6 mouse cellular contexts compared by ENCODE assay signal in the genomic region with DNA sequence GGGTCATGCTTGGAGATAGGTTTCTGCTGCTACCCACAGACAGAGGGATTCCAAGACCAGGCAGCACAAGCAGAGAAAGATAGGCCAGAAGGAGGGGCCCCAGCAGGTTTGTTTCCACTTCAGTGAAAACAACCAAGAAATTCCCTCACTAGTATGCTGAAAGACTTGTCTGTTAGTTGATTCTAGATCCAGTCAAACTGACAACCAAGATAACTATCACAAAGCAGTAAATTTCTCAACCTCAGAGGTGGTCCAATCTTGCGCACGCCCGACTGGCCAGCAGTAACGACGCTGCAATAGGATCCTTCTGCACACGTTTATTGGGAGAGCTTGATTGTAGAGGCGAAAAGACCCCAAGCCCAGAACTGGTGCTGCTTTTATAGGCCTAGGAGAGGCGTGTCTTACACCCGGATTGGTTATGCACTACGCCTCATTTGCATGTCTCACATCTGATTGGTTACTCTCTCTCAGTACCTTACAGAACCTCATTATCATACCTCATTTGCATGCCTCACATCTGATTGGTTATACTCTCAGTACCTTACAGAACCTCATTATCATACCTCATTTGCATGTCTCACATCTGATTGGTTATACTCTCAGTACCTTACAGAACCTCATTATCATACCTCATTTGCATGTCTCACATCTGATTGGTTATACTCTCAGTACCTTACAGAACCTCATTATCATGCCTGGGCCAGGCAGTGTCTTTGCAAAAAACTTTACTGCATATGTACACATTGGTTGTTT. TPM values are rescaled to one million over a fixed set of nuclear protein-coding genes. Genes with fewer than 3 reads are reported as not detected.
DNase-seq lines count a peak whose midpoint lies in the region; ATAC-seq and TF ChIP-seq lines count a peak whose summit lies in the region.
"Not testable (repeated sequence)": the region's sequence is repeated elsewhere in the genome, so short reads cannot be mapped to it uniquely, and the experiment has no call there.

No protein-coding gene starts in this region.

- TF ChIP-seq EP300 in MEL (IDR thresholded peaks at IDR 0.05; ENCODE audit: low read depth in 1 of 2, low read length in 2 of 2); liver, postnatal 0 days (IDR thresholded peaks at IDR 0.05; ENCODE audit: low read depth): not testable (repeated sequence)

- not testable (repeated sequence) for H3K4me2 ChIP-seq in liver, embryonic 11.5 days; liver, embryonic 15.5 days; liver, postnatal 0 days (ENCODE audit: low read depth, low read length); midbrain, embryonic 11.5 days

- not testable (repeated sequence) for TF ChIP-seq RAD21 in MEL (IDR thresholded peaks at IDR 0.05; ENCODE audit: low read depth, low read length)

- not testable (repeated sequence) for H3K27me3 ChIP-seq in MEL (ENCODE audit: control insufficient read depth in 1 of 2, insufficient read depth in 2 of 2, low read length in 2 of 2); forebrain, embryonic 10.5 days (ENCODE audit: poor library complexity, severe bottlenecking); liver, embryonic 11.5 days (replicated peaks; ENCODE audit: control insufficient read depth, insufficient read depth, low read length); liver, embryonic 15.5 days; liver, postnatal 0 days (ENCODE audit: insufficient read depth, low read length); midbrain, embryonic 11.5 days (ENCODE audit: control insufficient read depth, insufficient read depth, low read length)

- peak overlapping the region; percentile 59 for H3K9ac ChIP-seq in MEL (ENCODE audit: control insufficient read depth, low read depth, low read length, poor library complexity, severe bottlenecking)
- H3K9ac ChIP-seq in liver, embryonic 11.5 days (ENCODE audit: low read depth, low read length); liver, embryonic 15.5 days; liver, postnatal 0 days (replicated peaks); midbrain, embryonic 11.5 days (ENCODE audit: low read length): not testable (repeated sequence)

- not testable (repeated sequence) for H3K36me3 ChIP-seq in MEL (ENCODE audit: control insufficient read depth in 1 of 2, insufficient read depth in 2 of 2, low read length in 2 of 2); forebrain, embryonic 10.5 days (replicated peaks); liver, embryonic 11.5 days (ENCODE audit: control insufficient read depth, insufficient read depth, low read length); liver, embryonic 15.5 days (replicated peaks); liver, postnatal 0 days (replicated peaks; ENCODE audit: insufficient read depth, low read length); midbrain, embryonic 11.5 days (ENCODE audit: control insufficient read depth, insufficient read depth, low read length)

- H3K9me3 ChIP-seq in MEL (replicated peaks; ENCODE audit: insufficient read depth, low read length); forebrain, embryonic 10.5 days; liver, embryonic 11.5 days (ENCODE audit: control insufficient read depth, low read length); liver, embryonic 15.5 days (replicated peaks); liver, postnatal 0 days (ENCODE audit: low read length); midbrain, embryonic 11.5 days (ENCODE audit: control insufficient read depth, low read length): not testable (repeated sequence)

- peak; percentile 63 for DNase-seq in MEL (ENCODE audit: low read depth, low spot score)
- DNase-seq in forebrain, embryonic 10.5 days (ENCODE audit: extremely low spot score, low spot score): peak; percentile 6
- DNase-seq in liver, embryonic 11.5 days (ENCODE audit: low spot score); liver, postnatal 0 days: not testable (repeated sequence)
- peak; percentile 70 for DNase-seq in midbrain, embryonic 11.5 days (ENCODE audit: low spot score, missing footprints)

- H3K27ac ChIP-seq in MEL (ENCODE audit: control insufficient read depth, low read depth, low read length): peak overlapping the region; percentile 86
- H3K27ac ChIP-seq in forebrain, embryonic 10.5 days; liver, embryonic 11.5 days (ENCODE audit: low read depth, low read length); liver, embryonic 15.5 days (replicated peaks); liver, postnatal 0 days (ENCODE audit: low read depth); midbrain, embryonic 11.5 days (ENCODE audit: low read depth, low read length): not testable (repeated sequence)

- peak in 1 of 2 experiments; percentile 7; a peak in 1 of 4 replicates for TF ChIP-seq POLR2A in MEL (IDR thresholded peaks at IDR 0.05; ENCODE audit: control insufficient read depth in 1 of 2, insufficient read depth in 1 of 2, low read depth in 1 of 2, low read length in 2 of 2, poor library complexity in 1 of 2)

- H3K4me1 ChIP-seq in MEL (ENCODE audit: control insufficient read depth in 1 of 2, insufficient read depth in 2 of 2, low read length in 2 of 2): peaks cover 4 to 12% of the 10 kb centered on the region in 2 experiments; a peak in 3 of 4 replicates
- H3K4me1 ChIP-seq in forebrain, embryonic 10.5 days; liver, embryonic 11.5 days (replicated peaks; ENCODE audit: control insufficient read depth, insufficient read depth, low read length); liver, embryonic 15.5 days (replicated peaks); liver, postnatal 0 days (ENCODE audit: insufficient read depth); midbrain, embryonic 11.5 days (ENCODE audit: control insufficient read depth, insufficient read depth, low read length): not testable (repeated sequence)

- TF ChIP-seq CTCF in MEL (IDR thresholded peaks at IDR 0.05 in 2 of 3, conservative IDR thresholded peaks at IDR 0.05 in 1 of 3; ENCODE audit: control insufficient read depth in 1 of 3, insufficient read depth in 1 of 3, low read depth in 2 of 3, low read length in 3 of 3, poor library complexity in 1 of 3, severe bottlenecking in 1 of 3); liver, postnatal 0 days (IDR thresholded peaks at IDR 0.05; ENCODE audit: low read depth): not testable (repeated sequence)

- 0 out of 2 replicates have a peak, but pooled peaks have one; percentile 12 for ATAC-seq in liver, embryonic 11.5 days (replicated peaks; ENCODE audit: low FRiP score)
- peak; percentile 47 for ATAC-seq in liver, embryonic 15.5 days (ENCODE audit: insufficient read depth)
- peak; percentile 79 for ATAC-seq in liver, postnatal 0 days
- ATAC-seq in midbrain, embryonic 11.5 days (ENCODE audit: low FRiP score): not testable (repeated sequence)

- H3K79me2 ChIP-seq in MEL (ENCODE audit: control insufficient read depth, insufficient read depth, low read length, poor library complexity): not testable (repeated sequence)

- 91% methylated on average over 10 of the region's 10 CpGs for WGBS in forebrain, embryonic 10.5 days
- WGBS in liver, embryonic 11.5 days: 91% methylated on average over 10 of the region's 10 CpGs
- 83% methylated on average over 10 of the region's 10 CpGs for WGBS in liver, embryonic 15.5 days (ENCODE audit: insufficient replicate concordance)
- WGBS in liver, postnatal 0 days (ENCODE audit: insufficient replicate concordance): 92% methylated on average over 10 of the region's 10 CpGs
- WGBS in midbrain, embryonic 11.5 days: 93% methylated on average over 10 of the region's 10 CpGs

- H3K4me3 ChIP-seq in MEL (ENCODE audit: control insufficient read depth in 1 of 2, insufficient read depth in 1 of 2, low read depth in 2 of 2, low read length in 2 of 2); forebrain, embryonic 10.5 days; liver, embryonic 11.5 days (ENCODE audit: low read depth, low read length); liver, embryonic 15.5 days (replicated peaks); liver, postnatal 0 days (ENCODE audit: low read depth, low read length); midbrain, embryonic 11.5 days (ENCODE audit: low read depth, low read length): not testable (repeated sequence)

RNA-seq across cellular contexts. Expression of a gene that starts 14.7 kb away (rescaled TPM):
- 3.3 and 3.9 TPM in 2 replicates for total RNA-seq in MEL (2012; rRNA removed)
- 1 to 10 TPM in 1 of 2 experiments, not detected in 1; 4.9 TPM for polyA plus RNA-seq in MEL (2012; ENCODE audit: insufficient read depth in 1 of 2, insufficient read length in 2 of 2, low read depth in 1 of 2, low replicate concordance in 2 of 2, missing spikeins in 1 of 2)
- 9.0 and 9.6 TPM in 2 replicates for polyA plus RNA-seq in forebrain, embryonic 10.5 days (2016; fragmentation: Nextera tagmentation; extraction: Ambion mirVana)
- 13.6 and 13.7 TPM in 2 replicates for polyA plus RNA-seq in liver, embryonic 11.5 days (2014; fragmentation: Nextera tagmentation; extraction: Ambion mirVana)
- 7.9 and 9.0 TPM in 2 replicates for polyA plus RNA-seq in liver, embryonic 15.5 days (2015; fragmentation: Nextera tagmentation; extraction: Ambion mirVana)
- polyA plus RNA-seq in liver, postnatal 0 days (2015; fragmentation: Nextera tagmentation; extraction: Ambion mirVana): 24.0 and 28.0 TPM in 2 replicates
- 16.4 and 19.3 TPM in 2 replicates for polyA plus RNA-seq in midbrain, embryonic 11.5 days (2014; fragmentation: Nextera tagmentation; extraction: Ambion mirVana)

RNA-seq across cellular contexts. Expression of a gene that starts 38.6 kb away (rescaled TPM):
- 22.2 and 22.6 TPM in 2 replicates for total RNA-seq in MEL (2012; rRNA removed)
- polyA plus RNA-seq in MEL (2012; ENCODE audit: insufficient read depth in 1 of 2, insufficient read length in 2 of 2, low read depth in 1 of 2, low replicate concordance in 2 of 2, missing spikeins in 1 of 2): 100 to 1,000 TPM in 1 of 2 experiments, 10 to 100 TPM in 1; 23.3 to 497 TPM
- 8.4 and 9.1 TPM in 2 replicates for polyA plus RNA-seq in forebrain, embryonic 10.5 days (2016; fragmentation: Nextera tagmentation; extraction: Ambion mirVana)
- 9.4 and 10.0 TPM in 2 replicates for polyA plus RNA-seq in liver, embryonic 11.5 days (2014; fragmentation: Nextera tagmentation; extraction: Ambion mirVana)
- polyA plus RNA-seq in liver, embryonic 15.5 days (2015; fragmentation: Nextera tagmentation; extraction: Ambion mirVana): 6.9 and 9.4 TPM in 2 replicates
- 6.3 and 6.6 TPM in 2 replicates for polyA plus RNA-seq in liver, postnatal 0 days (2015; fragmentation: Nextera tagmentation; extraction: Ambion mirVana)
- 8.3 and 8.6 TPM in 2 replicates for polyA plus RNA-seq in midbrain, embryonic 11.5 days (2014; fragmentation: Nextera tagmentation; extraction: Ambion mirVana)
